Comparison of ENCODE assay signal across 8 mouse cellular contexts in genomic region chr2:93744346-93745229, GRCm38 (mm10).
DNase-seq lines count a peak whose midpoint lies in the region; ATAC-seq and TF ChIP-seq lines count a peak whose summit lies in the region.

No protein-coding gene starts in this region.

- 43% methylated on average over 11 of the region's 11 CpGs for WGBS in lung, embryonic 14.5 days
- 20% methylated on average over 11 of the region's 11 CpGs for WGBS in neural tube, embryonic 14.5 days

- H3K9ac ChIP-seq in lung, embryonic 14.5 days: no peak overlapping the region
- H3K9ac ChIP-seq in neural tube, embryonic 14.5 days (replicated peaks; ENCODE audit: low read depth, low read length): no peak overlapping the region

- H3K27me3 ChIP-seq in lung, embryonic 14.5 days (ENCODE audit: insufficient read depth, low read length): no peaks in the 10 kb centered on the region
- H3K27me3 ChIP-seq in neural tube, embryonic 14.5 days (ENCODE audit: control insufficient read depth, insufficient read depth, low read length): no peaks in the 10 kb centered on the region

- no peak overlapping the region for H3K27ac ChIP-seq in lung, embryonic 14.5 days (ENCODE audit: low read depth)
- peak overlapping the region; percentile 62 for H3K27ac ChIP-seq in neural tube, embryonic 14.5 days (ENCODE audit: low read depth, low read length)

- H3K4me3 ChIP-seq in lung, embryonic 14.5 days (ENCODE audit: low read depth, low read length): no peak overlapping the region
- no peak overlapping the region for H3K4me3 ChIP-seq in neural tube, embryonic 14.5 days (ENCODE audit: low read depth, low read length)

- peaks cover 23% of the 10 kb centered on the region; the same call in 1 of the 2 replicates for H3K4me1 ChIP-seq in lung, embryonic 14.5 days (ENCODE audit: insufficient read depth)
- peaks cover 11% of the 10 kb centered on the region for H3K4me1 ChIP-seq in neural tube, embryonic 14.5 days (ENCODE audit: control insufficient read depth, insufficient read depth, low read length)

- no peaks in the 10 kb centered on the region for H3K36me3 ChIP-seq in lung, embryonic 14.5 days (ENCODE audit: insufficient read depth)
- H3K36me3 ChIP-seq in neural tube, embryonic 14.5 days (ENCODE audit: control insufficient read depth, insufficient read depth, low read length): no peaks in the 10 kb centered on the region

- ATAC-seq in lung, embryonic 14.5 days (ENCODE audit: insufficient read depth): no peak
- peak; percentile 62; the same call in 1 of the 2 replicates for ATAC-seq in neural tube, embryonic 14.5 days (ENCODE audit: low read depth)
- no peak for ATAC-seq in activated CD4-positive, CD25-positive, alpha-beta regulatory T cell, adult 4 months

- DNase-seq in lung, embryonic 14.5 days: no peak
- DNase-seq in lung, postnatal 14 days: no peak
- peak; percentile 56 for DNase-seq in embryo, embryonic 10.5 days (ENCODE audit: low spot score)
- DNase-seq in layer of hippocampus, adult 11-12 months (ENCODE audit: low spot score): peak; percentile 72
- DNase-seq in gastrocnemius, postnatal 10 days: no peak
- DNase-seq in lung, postnatal 4 days: no peak

- TF ChIP-seq CTCF in lung, embryonic 14.5 days (IDR thresholded peaks at IDR 0.05; ENCODE audit: low read depth): 0 out of 2 replicates have a peak, but pooled peaks have one; percentile 9

- no peaks in the 10 kb centered on the region for H3K9me3 ChIP-seq in lung, embryonic 14.5 days (ENCODE audit: low read depth, low read length)
- no peaks in the 10 kb centered on the region for H3K9me3 ChIP-seq in neural tube, embryonic 14.5 days (ENCODE audit: control insufficient read depth, low read length)

- H3K4me2 ChIP-seq in lung, embryonic 14.5 days: no peak overlapping the region
- H3K4me2 ChIP-seq in neural tube, embryonic 14.5 days (ENCODE audit: low read depth, low read length): 0 out of 2 replicates have a peak overlapping the region, but pooled peaks have one; percentile 4

Comparison
In these comparisons a context has a peak if more than half of its experiments do, and no peak if none do; other contexts are left out.
1. DNase-seq: peak in embryo, embryonic 10.5 days (single experiment) and layer of hippocampus, adult 11-12 months (single experiment); none in lung, embryonic 14.5 days (single experiment), lung, postnatal 14 days (single experiment), gastrocnemius, postnatal 10 days (single experiment) and lung, postnatal 4 days (0 of 2).